Mouse (Mus musculus): ENCODE measurements around the gene Pak1.

GRCm38 (mm10) chr7:97792324-97792723 is 4.0 kb downstream of the Pak1 start:
- TF ChIP-seq CTCF (conservative IDR thresholded peaks at IDR 0.05; ENCODE audit: low read length) = no peak
- no peak for TF ChIP-seq NANOG (IDR thresholded peaks at IDR 0.05; ENCODE audit: borderline replicate concordance, low read length)

Measured in E14TG2a.4 (cell line).